Mouse (Mus musculus): ENCODE measurements around the gene Stau1.

The Stau1 gene

GRCm38 (mm10) chr2:166990861-166991260 is 5.2 kb downstream of the Stau1 start:
- no peak for DNase-seq (ENCODE audit: low spot score in 2 of 2)

GRCm38 (mm10) chr2:166983351-166983894 is 12.7 kb downstream of the Stau1 start:
- DNase-seq (ENCODE audit: low spot score in 2 of 2), result no peak

GRCm38 (mm10) chr2:166980161-166980560 is 15.9 kb downstream of the Stau1 start:
- DNase-seq (ENCODE audit: low spot score in 2 of 2), result no peak

GRCm38 (mm10) chr2:166977490-166977889 is 18.6 kb downstream of the Stau1 start:
- DNase-seq (ENCODE audit: low spot score in 2 of 2), result no peak

- DNase-seq (ENCODE audit: low spot score in 2 of 2), result no peak
Observed at GRCm38 (mm10) chr2:166976356-166976755, 19.7 kb downstream of the Stau1 start.

GRCm38 (mm10) chr2:166974177-166974872 is 21.8 kb downstream of the Stau1 start:
- no peak for DNase-seq (ENCODE audit: low spot score in 2 of 2)

GRCm38 (mm10) chr2:166973153-166973552 is 22.9 kb downstream of the Stau1 start:
- DNase-seq (ENCODE audit: low spot score in 2 of 2), result no peak

GRCm38 (mm10) chr2:166964773-166965172 is 31.3 kb downstream of the Stau1 start:
- DNase-seq (ENCODE audit: low spot score in 2 of 2), result no peak

GRCm38 (mm10) chr2:166963257-166963656 is 32.8 kb downstream of the Stau1 start:
- no peak for DNase-seq (ENCODE audit: low spot score in 2 of 2)

GRCm38 (mm10) chr2:166960648-166961330 is 35.3 kb downstream of the Stau1 start:
- no peak for DNase-seq (ENCODE audit: low spot score in 2 of 2)

- DNase-seq (ENCODE audit: low spot score in 2 of 2), result peak; percentile 49 to 63
Observed at GRCm38 (mm10) chr2:166956805-166957204, 39.3 kb downstream of the Stau1 start.

- no peak for DNase-seq (ENCODE audit: low spot score in 2 of 2)
Observed at GRCm38 (mm10) chr2:166952151-166952550, 43.9 kb downstream of the Stau1 start.

GRCm38 (mm10) chr2:166950853-166951648 is 45.0 kb downstream of the Stau1 start:
- DNase-seq (ENCODE audit: low spot score in 2 of 2), result no peak

- DNase-seq (ENCODE audit: low spot score in 2 of 2), result no peak
Observed at GRCm38 (mm10) chr2:166948936-166949335, 47.2 kb downstream of the Stau1 start.

- no peak for DNase-seq (ENCODE audit: low spot score in 2 of 2)
Observed at GRCm38 (mm10) chr2:166948246-166948645, 47.9 kb downstream of the Stau1 start.

GRCm38 (mm10) chr2:166945456-166945855 is 50.6 kb downstream of the Stau1 start:
- DNase-seq (ENCODE audit: low spot score in 2 of 2), result no peak

GRCm38 (mm10) chr2:166944346-166944745 is 51.8 kb downstream of the Stau1 start:
- no peak for DNase-seq (ENCODE audit: low spot score in 2 of 2)

- DNase-seq (ENCODE audit: low spot score in 2 of 2), result no peak
Observed at GRCm38 (mm10) chr2:166943146-166943545, 53.0 kb downstream of the Stau1 start.

- no peak for DNase-seq (ENCODE audit: low spot score in 2 of 2)
Observed at GRCm38 (mm10) chr2:166936166-166936565, 59.9 kb downstream of the Stau1 start.

- no peak for DNase-seq (ENCODE audit: low spot score in 2 of 2)
Observed at GRCm38 (mm10) chr2:166935582-166935981, 60.5 kb downstream of the Stau1 start.

- no peak for DNase-seq (ENCODE audit: low spot score in 2 of 2)
Observed at GRCm38 (mm10) chr2:166934416-166934815, 61.7 kb downstream of the Stau1 start.

GRCm38 (mm10) chr2:166933943-166934342 is 62.2 kb downstream of the Stau1 start:
- DNase-seq (ENCODE audit: low spot score in 2 of 2), result no peak
